Comparison of ENCODE assay signal across 21 mouse cellular contexts in the genomic region with DNA sequence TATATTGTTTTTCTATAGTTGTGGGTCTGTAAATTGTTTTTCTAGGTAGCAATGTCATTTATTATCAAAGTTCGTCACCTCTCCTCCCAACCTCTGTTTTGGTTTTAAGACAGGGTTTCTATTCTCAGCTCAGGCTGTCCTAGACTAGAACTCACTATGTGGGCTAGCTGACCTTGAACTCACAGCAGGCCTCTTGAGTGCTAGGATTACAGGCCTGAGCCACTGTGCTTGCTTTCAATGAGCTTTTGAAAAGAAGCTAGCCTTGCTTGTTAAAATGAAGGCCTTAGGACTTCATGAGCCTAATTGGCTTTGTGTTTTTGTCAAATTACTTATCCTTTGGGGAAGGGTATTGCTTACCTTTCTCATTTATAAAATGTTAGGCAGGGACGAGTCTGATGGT. TPM values are rescaled to one million over a fixed set of nuclear protein-coding genes. Genes with fewer than 3 reads are reported as not detected.
A peak's percentile ranks its signal among the peaks of the same experiment; 100 is the strongest.
DNase-seq lines count a peak whose midpoint lies in the region; TF ChIP-seq lines count a peak whose summit lies in the region.
"Had no signal": no experiment of that assay in that cellular context is flagged by ENCODE, and none has a peak within 500 bp of the region (broad histone marks: within the 10 kb centered on the region; RNA-seq: fewer than 3 reads in every experiment).

No protein-coding gene starts in this region.

- no peak for TF ChIP-seq POLR2A in kidney, adult 2 months (IDR thresholded peaks at IDR 0.05; ENCODE audit: low read depth, low read length)

- H3K27me3 ChIP-seq in kidney, adult 2 months (replicated peaks; ENCODE audit: control insufficient read depth, insufficient read depth, low read length): no peaks in the 10 kb centered on the region
- H3K27me3 ChIP-seq: CH12.LX, Patski had no signal

- H3K4me1 ChIP-seq in kidney, adult 2 months (ENCODE audit: control insufficient read depth, insufficient read depth, low read length): no peaks in the 10 kb centered on the region

- WGBS in kidney, adult 2 months: 87% methylated on average over 2 of the region's 2 CpGs

- H3K4me3 ChIP-seq in kidney, adult 2 months (ENCODE audit: insufficient read depth, low read depth, low read length): no peak overlapping the region

- no peak for TF ChIP-seq CTCF in kidney, adult 2 months (conservative IDR thresholded peaks at IDR 0.05; ENCODE audit: insufficient read depth, insufficient read length, low read depth, low read length)

- H3K27ac ChIP-seq in kidney, adult 2 months (ENCODE audit: insufficient read depth, low read depth, low read length): no peak overlapping the region

- intact Hi-C loops in gastrocnemius, postnatal 36 days (cut with DNase I): loop anchor here (5.0 kb wide), 1 partner anchor 43 kb away; no protein-coding TSS in a partner anchor

- DNase-seq in ES-CJ7 (ENCODE audit: low read depth, low spot score) (peak; percentile 61), R1 (ENCODE audit: low read depth, low spot score) (peak; percentile 84), ZHBTc4 (ENCODE audit: low read depth, low spot score) (peak; percentile 33)
- DNase-seq in cerebellum, adult 9-10 months: no peak
- no peak for DNase-seq in gastrocnemius, postnatal 36 days
- no peak for DNase-seq in kidney, adult 2 months
- DNase-seq: adrenal gland, adult 2 months; adrenal gland, adult 8-10 months; adrenal gland, postnatal 10 days; adrenal gland, postnatal 14 days; adrenal gland, postnatal 25 days; adrenal gland, postnatal 36 days; B cell, adult 2 months; cerebellum, adult 11 months; cerebellum, adult 11-12 months; cerebellum, adult 18-20 months; cerebellum, adult 2 months; cerebellum, adult 8-10 months; cerebellum, adult 9-11 months had no signal

- H3K36me3 ChIP-seq in kidney, adult 2 months (ENCODE audit: control insufficient read depth, insufficient read depth, low read length): peaks cover 1% of the 10 kb centered on the region; the same call in 1 of the 2 replicates

RNA-seq across cellular contexts. Expression of a gene that starts 25.6 kb away (rescaled TPM):
- 10 to 100 TPM; 30.2 to 33.4 TPM for total RNA-seq in gastrocnemius, postnatal 36 days (2021)
- 10.7 and 11.1 TPM in 2 replicates for polyA plus RNA-seq in kidney, adult 2 months (2012; rRNA removed)

RNA-seq across cellular contexts. Expression of a gene that starts 34.5 kb away (rescaled TPM):
- 10 to 100 TPM; 18.0 to 18.8 TPM for total RNA-seq in gastrocnemius, postnatal 36 days (2021)
- polyA plus RNA-seq in kidney, adult 2 months (2012; rRNA removed): 26.4 and 27.7 TPM in 2 replicates

Comparison
In these comparisons a context has a peak if more than half of its experiments do, and no peak if none do; other contexts are left out.
1. DNase-seq: peak in ES-CJ7 (single experiment), R1 (single experiment) and ZHBTc4 (single experiment); none in cerebellum, adult 9-10 months (single experiment), gastrocnemius, postnatal 36 days (0 of 2) and kidney, adult 2 months (single experiment).